Mouse (Mus musculus) heart, embryonic 13.5 days (tissue): ENCODE results near the gene Plekhg3. TPM values are rescaled to one million over a fixed set of nuclear protein-coding genes. Genes with fewer than 3 reads are reported as not detected.

ENCODE experiments used
- ATAC-seq: fragments of 200-750 bp; cut with Nextera tagmentation; 2 replicates; pipeline ENCODE4 v1.8.0; 2017; ENCODE audit warnings: moderate TSS enrichment; ENCODE audit not compliant: insufficient number of reproducible peaks, low FRiP score, low TSS enrichment; ENCODE audit errors: extremely low read depth
- H3K27ac ChIP-seq: fragments of 300-500 bp; sonication (generic); replicated peaks from 2 replicates; pipeline ENCODE4 v1.5.1; 2015; ENCODE audit warnings: moderate library complexity, mild to moderate bottlenecking, inconsistent platforms
- H3K27me3 ChIP-seq: fragments of 300-500 bp; sonication (generic); replicated peaks from 2 replicates; pipeline ENCODE4 v1.6.1; 2015; ENCODE audit warnings: mild to moderate bottlenecking, inconsistent platforms
- H3K36me3 ChIP-seq: fragments of 300-500 bp; sonication (generic); 2 replicates; pipeline ENCODE4 v1.6.1; 2015; ENCODE audit warnings: mild to moderate bottlenecking, inconsistent platforms
- H3K4me1 ChIP-seq: fragments of 300-500 bp; sonication (generic); 2 replicates; pipeline ENCODE4 v1.6.1; 2015; ENCODE audit warnings: inconsistent platforms
- H3K4me2 ChIP-seq: fragments of 300-500 bp; sonication (generic); 2 replicates; pipeline ENCODE4 v1.6.1; 2015; ENCODE audit warnings: inconsistent platforms, mild to moderate bottlenecking, moderate library complexity
- H3K4me3 ChIP-seq: fragments of 300-500 bp; sonication (generic); 2 replicates; pipeline ENCODE4 v1.5.1; 2015; ENCODE audit warnings: moderate library complexity, mild to moderate bottlenecking, inconsistent platforms
- H3K9ac ChIP-seq: fragments of 300-500 bp; sonication (generic); 2 replicates; pipeline ENCODE4 v1.6.1; 2015; ENCODE audit warnings: inconsistent platforms, mild to moderate bottlenecking, moderate library complexity
- H3K9me3 ChIP-seq: fragments of 300-500 bp; sonication (generic); 2 replicates; pipeline ENCODE4 v1.6.1; 2016; ENCODE audit warnings: inconsistent platforms
- WGBS: fragments of 180-500 bp; shearing (Covaris S2); methylation state at CpG from one replicate; pipeline ENCODE4 v1.1.7; 2015; ENCODE audit warnings: mixed read lengths; 5-methylcytosine and 5-hydroxymethylcytosine counted together
- polyA plus RNA-seq: library from polyadenylated mRNA; unstranded; fragments of >200 nt; fragmentation: Nextera tagmentation; extraction: Ambion mirVana; gene quantifications from 2 replicates; pipeline ENCODE4 v1.2.1, GENCODE M21; 2015

Plekhg3 gene
- polyA plus RNA-seq, 1 experiment from 2014 or later, result 6.5 TPM

DNA sequence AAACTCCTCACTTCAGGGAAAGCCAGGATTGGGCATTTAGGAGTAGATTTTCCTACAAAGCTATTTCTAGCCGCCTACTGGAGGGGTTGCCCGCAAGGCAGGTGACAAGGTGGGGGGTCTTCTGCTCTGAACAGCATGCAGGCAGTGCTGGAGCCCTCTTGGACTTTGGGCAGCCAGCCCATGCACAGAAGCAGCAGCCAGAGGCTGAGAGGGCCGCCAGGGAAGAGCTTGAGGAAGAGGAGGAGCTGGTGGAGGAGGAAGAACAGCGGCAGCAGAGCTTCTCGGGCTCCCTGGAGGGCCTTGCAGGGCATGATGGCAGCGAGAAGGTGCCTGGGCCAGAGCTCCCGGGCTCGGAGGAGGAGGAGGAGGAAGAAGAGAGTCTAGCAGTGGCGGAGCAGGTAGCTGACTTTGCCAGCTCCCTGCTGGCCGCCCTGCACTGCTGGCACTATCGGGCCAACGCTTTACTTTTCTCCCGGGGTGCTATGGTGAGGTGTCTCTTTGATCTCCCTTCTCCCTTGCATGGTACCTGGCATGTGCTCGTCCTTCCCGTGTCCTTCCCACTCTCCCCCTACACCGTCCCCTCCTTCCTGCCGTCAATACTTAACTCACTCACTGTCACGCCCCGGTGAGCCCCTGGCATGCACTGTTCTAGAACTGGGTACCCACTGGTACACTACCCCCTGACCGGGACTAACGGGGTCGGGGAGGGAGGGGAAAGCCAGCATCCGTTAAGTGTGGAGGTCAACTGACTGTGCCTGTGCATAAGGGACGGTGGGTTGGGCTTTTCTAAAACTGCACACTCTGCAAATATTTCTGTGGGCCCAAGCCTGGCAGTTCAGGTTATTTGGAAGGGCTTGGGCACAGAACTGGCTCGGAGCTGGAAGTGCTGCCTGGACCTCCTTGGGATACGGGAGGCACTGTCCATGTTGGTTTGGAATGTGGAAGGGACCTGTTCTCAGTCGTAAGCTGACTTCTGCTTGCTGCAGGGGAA, 41.9 kb downstream of the Plekhg3 start:
- 73% methylated on average over 27 of the region's 27 CpGs for WGBS
- no peak overlapping the region for H3K9ac ChIP-seq
- no peaks in the 10 kb centered on the region for H3K27me3 ChIP-seq
- no peak overlapping the region for H3K4me3 ChIP-seq
- H3K36me3 ChIP-seq, result peaks cover 88% of the 10 kb centered on the region
- H3K9me3 ChIP-seq, result no peaks in the 10 kb centered on the region
- H3K4me2 ChIP-seq, result no peak overlapping the region
- ATAC-seq, result no peak
- no peak overlapping the region for H3K27ac ChIP-seq
- H3K4me1 ChIP-seq, result peaks cover 12% of the 10 kb centered on the region

DNA sequence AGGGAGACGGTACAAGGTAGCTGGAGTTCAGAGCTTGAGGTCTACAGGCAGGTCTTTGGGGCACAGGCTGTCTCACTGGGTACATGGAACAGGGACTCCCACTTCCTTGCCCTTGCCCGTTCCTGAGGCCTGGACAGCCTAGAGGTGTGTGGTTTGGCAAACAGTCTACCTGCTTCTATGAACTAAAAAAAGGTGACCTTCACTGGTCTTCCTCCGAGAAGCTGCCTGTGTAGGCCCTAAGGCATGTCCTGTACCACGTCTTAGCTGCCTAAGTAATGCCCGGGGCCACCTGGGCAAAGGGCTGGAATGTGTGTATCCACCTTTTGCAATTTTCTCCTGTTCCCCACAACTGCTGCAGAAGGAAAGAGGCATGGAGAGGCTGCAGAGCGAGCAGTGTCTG, 42.7 kb downstream of the Plekhg3 start:
- Histone ChIP-seq H3K4me2 (no peak overlapping the region), H3K27me3 (no peaks in the 10 kb centered on the region), H3K36me3 (peaks cover 89% of the 10 kb centered on the region), H3K9me3 (no peaks in the 10 kb centered on the region), H3K4me1 (peaks cover 12% of the 10 kb centered on the region), H3K27ac (no peak overlapping the region), H3K9ac (no peak overlapping the region), H3K4me3 (no peak overlapping the region)
- 86% methylated on average over 6 of the region's 6 CpGs for WGBS
- no peak for ATAC-seq

- H3K27ac ChIP-seq, result no peak overlapping the region
- peaks cover 94% of the 10 kb centered on the region for H3K36me3 ChIP-seq
- no peak for ATAC-seq
- peaks cover 12% of the 10 kb centered on the region for H3K4me1 ChIP-seq
- H3K4me3 ChIP-seq, result no peak overlapping the region
- no peaks in the 10 kb centered on the region for H3K27me3 ChIP-seq
- WGBS, result 88% methylated on average over 6 of the region's 6 CpGs
- no peak overlapping the region for H3K4me2 ChIP-seq
- no peak overlapping the region for H3K9ac ChIP-seq
- H3K9me3 ChIP-seq, result no peaks in the 10 kb centered on the region
These were observed 44.1 kb downstream of the Plekhg3 start for GRCm38 (mm10) chr12:76574815-76575214.

GRCm38 (mm10) chr12:76576061-76576460, 45.4 kb downstream of the Plekhg3 start:
- no peak for ATAC-seq
- H3K4me1 ChIP-seq, result no peaks in the 10 kb centered on the region
- peaks cover 96% of the 10 kb centered on the region for H3K36me3 ChIP-seq

GRCm38 (mm10) chr12:76576806-76577205, 46.1 kb downstream of the Plekhg3 start:
- H3K9me3 ChIP-seq, result no peaks in the 10 kb centered on the region
- H3K4me2 ChIP-seq, result no peak overlapping the region
- H3K27ac ChIP-seq, result no peak overlapping the region
- no peak for ATAC-seq
- H3K4me3 ChIP-seq, result no peak overlapping the region
- peaks cover 89% of the 10 kb centered on the region for H3K36me3 ChIP-seq
- 88% methylated on average over 8 of the region's 8 CpGs for WGBS
- H3K4me1 ChIP-seq, result peaks cover 2% of the 10 kb centered on the region; the same call in 1 of the 2 replicates
- H3K9ac ChIP-seq, result no peak overlapping the region
- no peaks in the 10 kb centered on the region for H3K27me3 ChIP-seq

More at GRCm38 (mm10) chr12:76576061-76576460, 45.4 kb downstream of the Plekhg3 start:
- no peak overlapping the region for H3K27ac ChIP-seq
- 68% methylated on average over 9 of the region's 9 CpGs for WGBS
- no peak overlapping the region for H3K4me2 ChIP-seq
- no peak overlapping the region for H3K9ac ChIP-seq
- no peaks in the 10 kb centered on the region for H3K27me3 ChIP-seq
- H3K9me3 ChIP-seq, result no peaks in the 10 kb centered on the region
- H3K4me3 ChIP-seq, result no peak overlapping the region

DNA sequence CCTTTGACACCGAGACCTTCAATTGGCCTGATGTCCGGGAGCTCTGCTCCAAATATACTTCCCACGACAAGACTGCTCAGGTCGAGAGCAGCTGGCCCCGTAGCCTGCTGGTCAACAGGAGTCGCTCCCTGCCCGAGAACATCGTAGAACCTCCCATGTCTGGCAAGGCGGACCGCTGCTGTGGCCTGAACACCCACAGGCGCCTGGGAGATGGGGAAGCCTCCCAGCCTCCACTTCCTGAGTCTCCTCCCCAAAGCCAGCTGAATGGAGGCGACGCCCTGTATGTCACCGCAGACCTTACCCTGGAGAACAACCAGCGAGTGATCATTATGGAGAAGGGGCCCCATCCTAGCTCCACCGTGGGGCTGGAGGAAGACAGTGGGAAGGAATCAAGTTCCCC, 47.2 kb downstream of the Plekhg3 start:
- H3K4me1 ChIP-seq, result peaks cover 13% of the 10 kb centered on the region
- no peaks in the 10 kb centered on the region for H3K9me3 ChIP-seq
- H3K4me3 ChIP-seq, result no peak overlapping the region
- H3K4me2 ChIP-seq, result no peak overlapping the region
- no peak overlapping the region for H3K27ac ChIP-seq
- ATAC-seq, result no peak
- no peak overlapping the region for H3K9ac ChIP-seq
- 87% methylated on average over 16 of the region's 16 CpGs for WGBS
- no peaks in the 10 kb centered on the region for H3K27me3 ChIP-seq
- peaks cover 78% of the 10 kb centered on the region for H3K36me3 ChIP-seq

- Histone ChIP-seq H3K9ac (no peak overlapping the region), H3K9me3 (no peaks in the 10 kb centered on the region), H3K27ac (no peak overlapping the region), H3K4me2 (no peak overlapping the region), H3K36me3 (peaks cover 73% of the 10 kb centered on the region), H3K4me3 (no peak overlapping the region), H3K4me1 (peaks cover 19% of the 10 kb centered on the region), H3K27me3 (no peaks in the 10 kb centered on the region)
- 71% methylated on average over 2 of the region's 2 CpGs for WGBS
- no peak for ATAC-seq
These were observed 47.8 kb downstream of the Plekhg3 start for GRCm38 (mm10) chr12:76578465-76578864.

GRCm38 (mm10) chr12:76579806-76580205, 49.1 kb downstream of the Plekhg3 start:
- H3K9me3 ChIP-seq, result no peaks in the 10 kb centered on the region
- H3K4me2 ChIP-seq, result no peak overlapping the region
- H3K27me3 ChIP-seq, result no peaks in the 10 kb centered on the region
- no peak overlapping the region for H3K27ac ChIP-seq
- H3K4me1 ChIP-seq, result peaks cover 22% of the 10 kb centered on the region
- H3K4me3 ChIP-seq, result no peak overlapping the region
- H3K36me3 ChIP-seq, result peaks cover 65% of the 10 kb centered on the region
- no peak for ATAC-seq
- H3K9ac ChIP-seq, result no peak overlapping the region
- 76% methylated on average over 1 of the region's 1 CpGs for WGBS

- H3K27ac ChIP-seq, result peak overlapping the region; percentile 55; the same call in 1 of the 2 replicates
- H3K4me1 ChIP-seq, result peaks cover 22% of the 10 kb centered on the region
- no peaks in the 10 kb centered on the region for H3K27me3 ChIP-seq
- peaks cover 4% of the 10 kb centered on the region; the same call in 1 of the 2 replicates for H3K9me3 ChIP-seq
- H3K9ac ChIP-seq, result 0 out of 2 replicates have a peak overlapping the region, but pooled peaks have one; percentile 6
- WGBS, result 81% methylated on average over 3 of the region's 3 CpGs
- no peak for ATAC-seq
- no peak overlapping the region for H3K4me2 ChIP-seq
- no peak overlapping the region for H3K4me3 ChIP-seq
- H3K36me3 ChIP-seq, result peaks cover 46% of the 10 kb centered on the region
These were observed 51.4 kb downstream of the Plekhg3 start for GRCm38 (mm10) chr12:76582139-76582538.

DNA sequence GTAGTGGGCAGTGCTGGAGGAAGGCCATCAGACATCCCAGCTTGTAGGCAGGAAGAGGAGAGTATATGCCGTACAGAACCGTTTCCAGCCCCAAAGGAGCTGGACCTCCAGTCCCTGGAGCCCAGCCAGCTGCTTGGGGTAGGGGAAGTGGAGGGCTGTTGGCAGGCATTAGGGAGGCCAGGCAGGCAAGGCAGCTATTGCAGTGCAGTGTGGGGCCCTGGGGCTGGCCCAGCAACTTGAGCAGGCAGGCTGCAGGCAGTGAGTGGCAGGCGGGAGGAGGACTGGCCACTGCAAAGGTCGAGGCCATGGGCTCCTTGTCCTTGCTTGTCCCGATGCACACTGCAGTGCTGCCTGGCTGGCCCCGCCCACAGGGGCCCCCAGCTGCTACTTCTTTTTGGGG, 52.1 kb downstream of the Plekhg3 start:
- peak overlapping the region; percentile 55; the same call in 1 of the 2 replicates for H3K27ac ChIP-seq
- H3K4me2 ChIP-seq, result no peak overlapping the region
- H3K4me3 ChIP-seq, result no peak overlapping the region
- 0 out of 2 replicates have a peak overlapping the region, but pooled peaks have one; percentile 6 for H3K9ac ChIP-seq
- WGBS, result 12% methylated on average over 6 of the region's 6 CpGs
- peaks cover 4% of the 10 kb centered on the region; the same call in 1 of the 2 replicates for H3K9me3 ChIP-seq
- H3K36me3 ChIP-seq, result peaks cover 39% of the 10 kb centered on the region
- ATAC-seq, result peak; percentile 40; the same call in 1 of the 2 replicates
- no peaks in the 10 kb centered on the region for H3K27me3 ChIP-seq
- H3K4me1 ChIP-seq, result peaks cover 22% of the 10 kb centered on the region

DNA sequence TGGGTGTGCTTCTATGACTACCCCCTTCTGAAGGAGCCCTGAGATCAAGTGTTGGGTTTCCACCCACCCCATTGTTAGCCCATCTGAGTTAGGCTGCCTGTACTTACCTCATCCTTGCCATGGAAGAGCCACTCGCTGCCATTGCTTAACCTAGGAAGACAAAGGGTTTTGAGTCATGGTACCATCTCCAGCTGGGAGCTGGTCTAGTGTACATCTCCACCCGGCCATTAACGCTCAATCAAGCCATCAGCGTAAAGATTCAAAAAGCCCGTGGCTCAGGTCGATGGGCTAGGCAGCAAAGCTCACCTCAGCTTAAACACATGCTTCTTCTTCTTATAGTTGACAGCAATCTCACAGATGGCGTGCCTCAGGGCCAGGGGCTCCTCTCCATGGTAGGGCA, 52.8 kb downstream of the Plekhg3 start:
- Histone ChIP-seq H3K27ac (no peak overlapping the region), H3K9me3 (peaks cover 4% of the 10 kb centered on the region; the same call in 1 of the 2 replicates), H3K4me2 (no peak overlapping the region), H3K4me3 (no peak overlapping the region), H3K4me1 (peaks cover 22% of the 10 kb centered on the region), H3K27me3 (no peaks in the 10 kb centered on the region), H3K36me3 (peaks cover 33% of the 10 kb centered on the region), H3K9ac (no peak overlapping the region)
- WGBS, result 91% methylated on average over 7 of the region's 7 CpGs
- no peak for ATAC-seq
